In the genomic region with DNA sequence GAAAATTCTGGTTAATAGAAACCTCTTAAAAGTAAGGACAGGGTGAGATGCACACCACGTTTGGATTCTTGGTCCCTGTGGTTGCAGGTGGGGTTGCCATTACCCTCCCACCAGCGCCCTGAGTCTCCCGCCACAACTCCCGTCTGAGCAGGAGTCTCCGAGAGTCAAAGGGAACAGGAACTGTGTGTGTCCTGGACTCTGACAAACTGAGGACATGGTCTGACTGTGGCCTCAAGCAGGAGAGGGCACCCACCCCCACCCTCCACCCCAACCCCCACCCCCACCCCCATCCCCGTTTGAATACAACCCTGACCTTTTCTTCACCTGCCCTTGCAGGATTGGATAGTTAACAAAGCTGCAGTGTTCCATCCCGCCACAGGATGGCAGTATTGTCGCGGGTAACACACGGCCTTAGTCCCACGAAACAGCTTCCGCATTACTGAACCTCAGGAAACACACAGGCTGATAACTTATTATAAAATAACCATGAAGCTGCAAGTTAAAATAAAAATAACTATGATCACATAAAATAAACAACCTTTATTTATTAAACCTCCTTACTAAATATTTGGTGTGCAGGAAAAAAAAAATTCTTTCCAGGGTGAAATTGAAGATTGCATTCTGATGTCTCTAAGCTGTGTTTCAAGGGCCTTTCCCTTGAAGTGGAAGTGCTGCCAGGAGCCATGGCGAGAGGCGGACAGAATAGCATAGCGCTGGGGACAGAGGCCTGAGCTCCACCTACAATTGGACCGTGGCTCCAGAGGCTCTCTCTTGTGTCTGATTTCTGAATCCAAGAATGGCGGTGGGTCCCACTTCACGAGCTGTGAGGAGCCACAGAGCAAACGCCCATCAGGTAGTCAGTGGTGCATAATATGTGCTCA, we compare ENCODE assay signal across 8 mouse cellular contexts.
A peak's percentile ranks its signal among the peaks of the same experiment; 100 is the strongest.
DNase-seq lines count a peak whose midpoint lies in the region; ATAC-seq and TF ChIP-seq lines count a peak whose summit lies in the region.

No protein-coding gene starts in this region.

- peak overlapping the region; percentile 21 to 60 for H3K4me3 ChIP-seq in MEL (ENCODE audit: control insufficient read depth in 1 of 2, insufficient read depth in 1 of 2, low read depth in 2 of 2, low read length in 2 of 2)
- H3K4me3 ChIP-seq in forebrain, postnatal 0 days (ENCODE audit: low read depth, low read length) = no peak overlapping the region

- WGBS in forebrain, postnatal 0 days = 19% methylated on average over 19 of the region's 19 CpGs

- peak; percentile 13 to 35; a peak in 2 of 4 replicates for TF ChIP-seq POLR2A in MEL (IDR thresholded peaks at IDR 0.05; ENCODE audit: control insufficient read depth in 1 of 2, insufficient read depth in 1 of 2, low read depth in 1 of 2, low read length in 2 of 2, poor library complexity in 1 of 2)

- peaks cover 4 to 9% of the 10 kb centered on the region in 2 experiments; a peak in 3 of 4 replicates for H3K4me1 ChIP-seq in MEL (ENCODE audit: control insufficient read depth in 1 of 2, insufficient read depth in 2 of 2, low read length in 2 of 2)
- no peaks in the 10 kb centered on the region for H3K4me1 ChIP-seq in forebrain, postnatal 0 days (ENCODE audit: insufficient read depth)

- no peak overlapping the region for H3K4me2 ChIP-seq in forebrain, postnatal 0 days (ENCODE audit: low read depth)

- ATAC-seq in forebrain, postnatal 0 days = peak; percentile 72
- ATAC-seq in hematopoietic stem cell, adult 5-6 weeks (replicated peaks in 1 of 2; ENCODE audit: insufficient read depth in 1 of 2, low FRiP score in 2 of 2, low TSS enrichment in 1 of 2, low read depth in 1 of 2, poor library complexity in 2 of 2, severe bottlenecking in 2 of 2) = peak; percentile 75 to 77; a peak in 3 of 4 replicates

- H3K36me3 ChIP-seq in MEL (ENCODE audit: control insufficient read depth in 1 of 2, insufficient read depth in 2 of 2, low read length in 2 of 2) = peaks cover 0 to 7% of the 10 kb centered on the region in 2 experiments; a peak in 2 of 4 replicates
- H3K36me3 ChIP-seq in forebrain, postnatal 0 days (ENCODE audit: insufficient read depth) = no peaks in the 10 kb centered on the region

- peak; percentile 95 for DNase-seq in MEL (ENCODE audit: low read depth, low spot score)
- DNase-seq in cerebellum, adult 11-12 months = peak; percentile 33
- DNase-seq in forebrain, postnatal 0 days = peak; percentile 71
- peak; percentile 35 for DNase-seq in layer of hippocampus, adult 9-11 months
- peak; percentile 80 for DNase-seq in lung, postnatal 14 days
- peak; percentile 45 for DNase-seq in retina, adult 2 months (ENCODE audit: low read depth, low spot score)
- peak; percentile 46 to 47 for DNase-seq in thymus, postnatal 36 days

- H3K9me3 ChIP-seq in MEL (replicated peaks; ENCODE audit: insufficient read depth, low read length) = no peaks in the 10 kb centered on the region
- H3K9me3 ChIP-seq in forebrain, postnatal 0 days (ENCODE audit: low read length) = 0 out of 2 replicates have a peak, but pooled peaks cover 5% of the 10 kb centered on the region

- H3K27ac ChIP-seq in MEL (ENCODE audit: control insufficient read depth, low read depth, low read length) = peak overlapping the region; percentile 69
- H3K27ac ChIP-seq in forebrain, postnatal 0 days (ENCODE audit: low read depth, low read length) = no peak overlapping the region

- no peaks in the 10 kb centered on the region for H3K27me3 ChIP-seq in MEL (ENCODE audit: control insufficient read depth in 1 of 2, insufficient read depth in 2 of 2, low read length in 2 of 2)
- H3K27me3 ChIP-seq in forebrain, postnatal 0 days (ENCODE audit: insufficient read depth, low read length) = no peaks in the 10 kb centered on the region; the same call in none of the 2 replicates

- TF ChIP-seq RAD21 in MEL (IDR thresholded peaks at IDR 0.05; ENCODE audit: low read depth, low read length) = peak; percentile 99

- peak; percentile 72 to 99 (median 98) for TF ChIP-seq CTCF in MEL (IDR thresholded peaks at IDR 0.05 in 2 of 3, conservative IDR thresholded peaks at IDR 0.05 in 1 of 3; ENCODE audit: control insufficient read depth in 1 of 3, insufficient read depth in 1 of 3, low read depth in 2 of 3, low read length in 3 of 3, poor library complexity in 1 of 3, severe bottlenecking in 1 of 3)
- peak; percentile 82 for TF ChIP-seq CTCF in forebrain, postnatal 0 days (IDR thresholded peaks at IDR 0.05; ENCODE audit: low read depth)

- H3K9ac ChIP-seq in MEL (ENCODE audit: control insufficient read depth, low read depth, low read length, poor library complexity, severe bottlenecking) = peak overlapping the region; percentile 64
- H3K9ac ChIP-seq in forebrain, postnatal 0 days = no peak overlapping the region

- TF ChIP-seq EP300 in MEL (IDR thresholded peaks at IDR 0.05; ENCODE audit: low read depth in 1 of 2, low read length in 2 of 2) = peak; percentile 62 to 77

- no peaks in the 10 kb centered on the region for H3K79me2 ChIP-seq in MEL (ENCODE audit: control insufficient read depth, insufficient read depth, low read length, poor library complexity)

TF ChIP-seq in MEL, 35 proteins besides CTCF, POLR2A, EP300 and RAD21:
- TF ChIP-seq SMC3 (IDR thresholded peaks at IDR 0.05; ENCODE audit: low read depth, low read length) = peak; percentile 98
- peak; percentile 51 for TF ChIP-seq MXI1 (IDR thresholded peaks at IDR 0.05; ENCODE audit: low read depth, low read length)
- TF ChIP-seq MYB (IDR thresholded peaks at IDR 0.05; ENCODE audit: low read depth, low read length) = no peak
- TF ChIP-seq POLR2AphosphoS5 (IDR thresholded peaks at IDR 0.05; ENCODE audit: borderline replicate concordance, low read depth, low read length) = no peak
- peak; percentile 45 for TF ChIP-seq RCOR1 (IDR thresholded peaks at IDR 0.05; ENCODE audit: low read depth, low read length)
- TF ChIP-seq HCFC1 (IDR thresholded peaks at IDR 0.05; ENCODE audit: low read depth, low read length) = peak; percentile 57; the same call in 1 of the 2 replicates
- no peak for TF ChIP-seq USF2 (IDR thresholded peaks at IDR 0.05; ENCODE audit: borderline replicate concordance in 1 of 2, insufficient read depth in 1 of 2, low read depth in 1 of 2, low read length in 2 of 2)
- peak; percentile 98 for TF ChIP-seq ELF1 (IDR thresholded peaks at IDR 0.05; ENCODE audit: low read depth, low read length)
- peak; percentile 99 for TF ChIP-seq ZC3H11A (IDR thresholded peaks at IDR 0.05; ENCODE audit: low read depth, low read length)
- no peak for TF ChIP-seq MEF2A (IDR thresholded peaks at IDR 0.05; ENCODE audit: extremely low read depth, insufficient replicate concordance, low read depth, low read length, poor library complexity, severe bottlenecking)
- TF ChIP-seq JUND (IDR thresholded peaks at IDR 0.05; ENCODE audit: low read depth, low read length) = no peak
- TF ChIP-seq MAX (IDR thresholded peaks at IDR 0.05; ENCODE audit: low read length) = peak; percentile 51; the same call in 1 of the 2 replicates
- TF ChIP-seq NRF1 (IDR thresholded peaks at IDR 0.05; ENCODE audit: insufficient read depth, low read depth, low read length, poor library complexity, severe bottlenecking) = peak; percentile 28; the same call in 1 of the 2 replicates
- TF ChIP-seq SIN3A (IDR thresholded peaks at IDR 0.05; ENCODE audit: low read length) = peak; percentile 92
- no peak for TF ChIP-seq GABPA (IDR thresholded peaks at IDR 0.05; ENCODE audit: low read depth, low read length)
- TF ChIP-seq GATA1 (IDR thresholded peaks at IDR 0.05; ENCODE audit: low read depth, low read length) = peak; percentile 76
- TF ChIP-seq CHD2 (IDR thresholded peaks at IDR 0.05; ENCODE audit: low read length) = no peak
- peak; percentile 65 for TF ChIP-seq BHLHE40 (IDR thresholded peaks at IDR 0.05; ENCODE audit: borderline replicate concordance, low read depth, low read length)
- TF ChIP-seq ZNF384 (IDR thresholded peaks at IDR 0.05; ENCODE audit: low read depth, low read length) = peak; percentile 66; the same call in 1 of the 2 replicates
- peak; percentile 74; the same call in 1 of the 2 replicates for TF ChIP-seq ETS1 (IDR thresholded peaks at IDR 0.05; ENCODE audit: low read depth, low read length)
- peak; percentile 83; the same call in 1 of the 2 replicates for TF ChIP-seq MAZ (IDR thresholded peaks at IDR 0.05; ENCODE audit: low read depth, low read length)
- peak; percentile 70 for TF ChIP-seq MYC (IDR thresholded peaks at IDR 0.05; ENCODE audit: low read depth, low read length)
- TF ChIP-seq MAFK (IDR thresholded peaks at IDR 0.05; ENCODE audit: borderline replicate concordance, low read depth, low read length) = no peak
- TF ChIP-seq ZMIZ1 (IDR thresholded peaks at IDR 0.05; ENCODE audit: low read depth, low read length) = no peak
- TF ChIP-seq TCF12 (IDR thresholded peaks at IDR 0.05; ENCODE audit: low read depth, low read length) = peak; percentile 64
- peak; percentile 89 for TF ChIP-seq TBP (IDR thresholded peaks at IDR 0.05; ENCODE audit: low read depth, low read length)
- no peak for TF ChIP-seq KAT2A (conservative IDR thresholded peaks at IDR 0.05; ENCODE audit: low read depth, low read length)
- TF ChIP-seq E2F4 (IDR thresholded peaks at IDR 0.05; ENCODE audit: borderline replicate concordance, low read depth, low read length) = no peak
- no peak for TF ChIP-seq TAL1 (IDR thresholded peaks at IDR 0.05; ENCODE audit: low read length)
- TF ChIP-seq NELFE (IDR thresholded peaks at IDR 0.05; ENCODE audit: low read depth, low read length) = peak; percentile 35
- peak; percentile 85 for TF ChIP-seq CHD1 (IDR thresholded peaks at IDR 0.05; ENCODE audit: low read depth, low read length)

Comparison
In these comparisons a context has a peak if more than half of its experiments do, and no peak if none do; other contexts are left out.
1. DNase-seq: peak in every context shown above with its lines; median percentile 95 in MEL; 80 in lung, postnatal 14 days; 71 in forebrain, postnatal 0 days; 46 in thymus, postnatal 36 days; 45 in retina, adult 2 months; 35 in layer of hippocampus, adult 9-11 months; 33 in cerebellum, adult 11-12 months.